Mouse (Mus musculus): ENCODE measurements around the gene Spint2. TPM values are rescaled to one million over a fixed set of nuclear protein-coding genes. Genes with fewer than 3 reads are reported as not detected.

Gene Spint2
- polyA plus RNA-seq, 2 experiments, result 14.6 to 22.3 TPM

DNA sequence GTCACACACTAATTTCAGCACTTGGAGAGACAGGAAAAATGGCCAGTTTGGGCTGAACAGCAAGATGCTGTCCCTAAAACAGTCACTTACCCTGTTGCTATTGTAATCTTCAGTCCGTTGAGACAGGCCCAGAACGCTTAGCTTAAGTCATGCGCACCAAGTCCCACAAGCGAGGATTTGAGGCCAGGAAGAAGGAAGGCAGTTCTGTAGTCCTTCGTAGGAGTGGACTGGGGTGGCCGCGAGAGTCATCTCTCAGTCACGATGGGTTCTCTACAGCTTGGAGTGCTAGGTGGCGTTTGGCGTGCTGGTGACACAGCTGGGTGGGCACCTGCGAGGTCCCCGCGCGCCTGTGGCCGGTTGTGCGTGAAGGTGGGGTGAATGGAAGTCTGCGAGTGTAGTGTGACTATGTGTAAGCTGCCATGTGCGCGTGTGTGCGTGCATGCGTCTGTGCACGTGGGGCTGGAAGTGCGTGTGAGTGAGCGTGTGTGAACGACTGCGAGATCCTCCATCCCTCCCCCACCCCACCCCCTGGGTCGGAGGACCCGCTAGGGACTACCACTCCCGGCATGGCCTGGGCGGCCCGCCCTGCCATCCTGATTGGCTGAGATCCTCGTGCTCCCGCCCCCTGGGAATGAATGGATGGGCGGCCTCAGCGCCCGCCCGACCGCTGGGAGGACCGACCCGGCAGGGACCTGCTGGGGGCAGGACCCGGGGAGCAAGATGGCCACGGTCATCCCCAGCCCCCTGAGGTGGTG, 25.8 kb upstream of the Spint2 start:
- DNase-seq (ENCODE audit: low read depth in 3 of 3, low spot score in 3 of 3) (peak; percentile 60 to 66 (median 61)), ATAC-seq (ENCODE audit: insufficient read depth) (peak; percentile 81)
- whole genome bisulfite sequencing (ENCODE audit: insufficient replicate concordance), result 1% methylated on average over 42 of the region's 42 CpGs
- peaks cover 10 to 20% of the 10 kb centered on the region in 2 experiments for H3K4me1 ChIP-seq (replicated peaks; ENCODE audit: control insufficient read depth in 2 of 2, insufficient read depth in 2 of 2, low read length in 1 of 2)
- H3K27ac ChIP-seq, result no peak overlapping the region
- H3K4me2 ChIP-seq (ENCODE audit: low read depth), result peak overlapping the region; percentile 92
- H3K9ac ChIP-seq (replicated peaks), result peak overlapping the region; percentile 31
- no peaks in the 10 kb centered on the region for H3K9me3 ChIP-seq (ENCODE audit: control insufficient read depth, low read length)
- TF ChIP-seq CTCF (IDR thresholded peaks at IDR 0.05; ENCODE audit: low read depth) (0 out of 2 replicates have a peak, but pooled peaks have one; percentile 4), EP300 (IDR thresholded peaks at IDR 0.05; ENCODE audit: low read depth) (no peak)
- peak overlapping the region; percentile 49 to 58 for H3K4me3 ChIP-seq (ENCODE audit: insufficient read depth in 1 of 2, low read depth in 2 of 2, low read length in 2 of 2)
- peaks cover 55% of the 10 kb centered on the region for H3K27me3 ChIP-seq (ENCODE audit: control insufficient read depth, insufficient read depth, low read length)
- no peaks in the 10 kb centered on the region for H3K36me3 ChIP-seq (replicated peaks; ENCODE audit: control insufficient read depth, insufficient read depth, low read depth)

DNA sequence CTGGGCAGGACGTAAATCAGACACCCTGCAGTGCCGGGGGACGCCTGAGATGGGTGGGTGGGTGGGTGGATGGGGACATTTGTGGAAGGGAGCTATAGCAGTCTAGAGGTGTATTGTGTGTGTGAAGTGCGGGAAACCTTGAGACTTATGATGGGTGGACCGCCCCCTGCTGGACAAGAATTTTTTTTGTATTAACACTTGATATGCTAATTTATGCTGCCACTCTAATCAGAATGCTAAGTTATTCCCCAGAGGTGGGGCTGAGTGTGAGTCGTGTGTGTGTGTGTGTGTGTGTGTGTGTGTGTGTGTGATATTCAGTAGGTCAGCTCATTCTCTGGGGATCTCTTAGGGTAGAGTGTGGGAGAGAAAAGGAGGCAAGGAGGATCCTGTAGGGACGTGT, 24.9 kb upstream of the Spint2 start:
- no peak for ATAC-seq (ENCODE audit: insufficient read depth)
- no peak overlapping the region for H3K9ac ChIP-seq (replicated peaks)
- no peak overlapping the region for H3K4me3 ChIP-seq (ENCODE audit: insufficient read depth in 1 of 2, low read depth in 2 of 2, low read length in 2 of 2)
- DNase-seq (ENCODE audit: low read depth in 3 of 3, low spot score in 3 of 3), result peak in 1 of 3 experiments; percentile 50
- TF ChIP-seq EP300 (IDR thresholded peaks at IDR 0.05; ENCODE audit: low read depth) (no peak), CTCF (IDR thresholded peaks at IDR 0.05; ENCODE audit: low read depth) (peak; percentile 56)
- peaks cover 56% of the 10 kb centered on the region for H3K27me3 ChIP-seq (ENCODE audit: control insufficient read depth, insufficient read depth, low read length)
- no peak overlapping the region for H3K4me2 ChIP-seq (ENCODE audit: low read depth)
- H3K27ac ChIP-seq, result no peak overlapping the region
- WGBS (ENCODE audit: insufficient replicate concordance), result 32% methylated on average over 7 of the region's 7 CpGs
- no peaks in the 10 kb centered on the region for H3K36me3 ChIP-seq (replicated peaks; ENCODE audit: control insufficient read depth, insufficient read depth, low read depth)
- peaks cover 10 to 20% of the 10 kb centered on the region in 2 experiments for H3K4me1 ChIP-seq (replicated peaks; ENCODE audit: control insufficient read depth in 2 of 2, insufficient read depth in 2 of 2, low read length in 1 of 2)
- H3K9me3 ChIP-seq (ENCODE audit: control insufficient read depth, low read length), result no peaks in the 10 kb centered on the region

DNA sequence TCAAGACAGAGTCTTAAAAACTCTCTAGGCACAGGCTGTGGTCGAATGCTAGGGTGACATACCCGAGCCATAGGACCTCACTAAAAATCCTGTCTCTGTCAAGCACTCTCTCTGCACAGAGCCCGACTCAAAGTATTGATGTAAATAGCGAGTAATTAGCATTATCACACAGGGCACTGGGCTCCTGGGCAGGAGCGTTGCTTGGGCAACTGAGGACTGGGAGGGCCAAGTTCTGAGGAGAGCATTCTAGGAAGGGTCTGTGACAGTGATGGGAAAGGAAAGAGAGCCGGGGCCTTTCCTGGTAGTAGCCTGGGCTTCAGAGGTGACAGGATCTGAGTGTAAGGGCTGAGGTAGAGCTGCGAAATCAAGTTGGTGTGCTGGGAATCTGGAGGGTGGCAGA, 24.4 kb upstream of the Spint2 start:
- no peak for TF ChIP-seq EP300 (IDR thresholded peaks at IDR 0.05; ENCODE audit: low read depth)
- TF ChIP-seq CTCF (IDR thresholded peaks at IDR 0.05; ENCODE audit: low read depth), result no peak
- Histone ChIP-seq H3K4me1 (replicated peaks; ENCODE audit: control insufficient read depth in 2 of 2, insufficient read depth in 2 of 2, low read length in 1 of 2) (peaks cover 10 to 20% of the 10 kb centered on the region in 2 experiments), H3K9ac (replicated peaks) (no peak overlapping the region), H3K36me3 (replicated peaks; ENCODE audit: control insufficient read depth, insufficient read depth, low read depth) (no peaks in the 10 kb centered on the region), H3K4me2 (ENCODE audit: low read depth) (no peak overlapping the region), H3K27me3 (ENCODE audit: control insufficient read depth, insufficient read depth, low read length) (peaks cover 56% of the 10 kb centered on the region), H3K27ac (no peak overlapping the region), H3K4me3 (ENCODE audit: insufficient read depth in 1 of 2, low read depth in 2 of 2, low read length in 2 of 2) (no peak overlapping the region), H3K9me3 (ENCODE audit: control insufficient read depth, low read length) (no peaks in the 10 kb centered on the region)
- DNase-seq (ENCODE audit: low read depth in 3 of 3, low spot score in 3 of 3), result no peak
- ATAC-seq (ENCODE audit: insufficient read depth), result no peak
- 52% methylated on average over 7 of the region's 7 CpGs for WGBS (ENCODE audit: insufficient replicate concordance)

DNA sequence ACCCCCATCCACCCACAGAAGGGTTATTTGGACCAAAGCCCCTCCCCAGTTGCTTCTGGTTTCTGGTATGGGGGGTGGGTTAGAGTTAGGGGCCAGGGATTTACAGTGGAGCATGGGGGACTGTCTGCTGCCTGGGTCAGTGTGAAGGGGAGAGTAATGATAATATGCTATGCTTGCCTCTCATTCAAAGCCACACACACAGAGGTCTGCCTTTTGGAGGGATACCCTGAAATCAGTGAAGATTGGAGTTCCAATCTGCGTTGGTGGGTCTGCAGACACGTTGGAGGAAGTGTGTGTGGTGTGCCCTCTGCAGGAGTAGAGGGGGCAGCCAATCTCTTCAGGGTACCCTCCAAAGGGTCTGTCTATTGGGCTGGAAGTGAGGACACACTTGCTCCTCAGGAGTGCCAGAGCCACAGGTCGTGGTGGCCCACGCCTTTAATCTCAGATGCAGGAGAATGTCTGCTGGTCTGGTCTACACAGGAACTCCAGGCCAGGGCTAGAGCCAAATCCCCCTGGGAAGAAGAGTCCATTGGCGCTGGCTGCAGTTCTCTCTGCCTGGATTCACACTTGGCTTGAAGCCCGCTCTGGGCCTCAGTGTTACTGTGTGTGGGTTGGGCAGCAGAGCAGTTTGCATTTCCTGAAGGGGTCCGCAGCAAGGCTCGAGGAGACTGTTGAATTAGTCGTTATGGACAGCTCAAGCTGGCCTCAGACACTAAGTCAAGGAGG, 23.7 kb upstream of the Spint2 start:
- DNase-seq (ENCODE audit: low read depth in 3 of 3, low spot score in 3 of 3), result no peak
- peaks cover 10 to 20% of the 10 kb centered on the region in 2 experiments for H3K4me1 ChIP-seq (replicated peaks; ENCODE audit: control insufficient read depth in 2 of 2, insufficient read depth in 2 of 2, low read length in 1 of 2)
- TF ChIP-seq EP300 (IDR thresholded peaks at IDR 0.05; ENCODE audit: low read depth) (no peak), CTCF (IDR thresholded peaks at IDR 0.05; ENCODE audit: low read depth) (no peak)
- H3K27ac ChIP-seq, result no peak overlapping the region
- no peaks in the 10 kb centered on the region for H3K9me3 ChIP-seq (ENCODE audit: control insufficient read depth, low read length)
- H3K36me3 ChIP-seq (replicated peaks; ENCODE audit: control insufficient read depth, insufficient read depth, low read depth), result no peaks in the 10 kb centered on the region
- 33% methylated on average over 9 of the region's 9 CpGs for WGBS (ENCODE audit: insufficient replicate concordance)
- no peak overlapping the region; a peak in 1 of 4 replicates for H3K4me3 ChIP-seq (ENCODE audit: insufficient read depth in 1 of 2, low read depth in 2 of 2, low read length in 2 of 2)
- no peak for ATAC-seq (ENCODE audit: insufficient read depth)
- H3K4me2 ChIP-seq (ENCODE audit: low read depth), result peak overlapping the region; percentile 73
- H3K9ac ChIP-seq (replicated peaks), result no peak overlapping the region
- H3K27me3 ChIP-seq (ENCODE audit: control insufficient read depth, insufficient read depth, low read length), result peaks cover 56% of the 10 kb centered on the region
